Mouse (Mus musculus) ES-E14 (cell line): ENCODE data around the gene Sf3a1. TPM values are rescaled to one million over a fixed set of nuclear protein-coding genes. Genes with fewer than 3 reads are reported as not detected.

Experiments
- DNase-seq: peaks from one replicate; pipeline ENCODE4 v3.0.0-alpha.2; 2013; ENCODE audit warnings: low read depth, low spot score
- H3K27ac ChIP-seq: 2 replicates; pipeline ENCODE4 v1.5.1; 2012; ENCODE audit warnings: low read depth, mild to moderate bottlenecking, low read length, moderate library complexity, mixed read lengths; ENCODE audit not compliant: poor library complexity, insufficient read depth, severe bottlenecking
- H3K36me3 ChIP-seq: 2 replicates; pipeline ENCODE4 v1.6.1; 2012; ENCODE audit warnings: mild to moderate bottlenecking, low read length, moderate library complexity, mixed read lengths; ENCODE audit not compliant: control insufficient read depth, poor library complexity, insufficient read depth, severe bottlenecking
- H3K4me1 ChIP-seq, 2 experiments: fragments of 150-350 bp in 1 of 2; sonication (generic) in 1 of 2; 2 replicates each; pipeline ENCODE4 v1.6.1; 2012; ENCODE audit warnings: low read length in 2 of 2, mild to moderate bottlenecking in 1 of 2, mixed read lengths in 1 of 2; ENCODE audit not compliant: control insufficient read depth in 2 of 2, insufficient read depth in 2 of 2, poor library complexity in 1 of 2
- H3K4me3 ChIP-seq, 2 experiments: fragments of 150-350 bp in 1 of 2; sonication (generic) in 1 of 2; 2 replicates each; pipeline ENCODE4 v1.5.1; 2012; ENCODE audit warnings: low read length in 2 of 2, low read depth in 1 of 2, mild to moderate bottlenecking in 1 of 2, mixed read lengths in 1 of 2; ENCODE audit not compliant: insufficient read depth in 1 of 2, poor library complexity in 1 of 2, severe bottlenecking in 1 of 2
- H3K9ac ChIP-seq: 2 replicates; pipeline ENCODE4 v1.6.1; 2012; ENCODE audit warnings: low read depth, mild to moderate bottlenecking, low read length, mixed read lengths; ENCODE audit not compliant: poor library complexity, insufficient read depth, severe bottlenecking
- H3K9me3 ChIP-seq: fragments of 150-350 bp; sonication (generic); 2 replicates; pipeline ENCODE4 v1.6.1; 2012; ENCODE audit warnings: low read depth, mild to moderate bottlenecking, low read length; ENCODE audit not compliant: control insufficient read depth, insufficient read depth
- CHD2 ChIP-seq: IDR thresholded peaks from 2 replicates; pipeline ENCODE4 v1.6.1; 2014; ENCODE audit warnings: mild to moderate bottlenecking, low read depth, low read length, inconsistent platforms
- HCFC1 ChIP-seq: IDR thresholded peaks from 2 replicates; pipeline ENCODE4 v1.6.1; 2012; ENCODE audit warnings: low read length, inconsistent platforms, borderline replicate concordance; ENCODE audit not compliant: insufficient read depth
- MAFK ChIP-seq: IDR thresholded peaks from 2 replicates; pipeline ENCODE4 v1.6.1; 2014; ENCODE audit warnings: mild to moderate bottlenecking, low read depth, low read length, inconsistent platforms; ENCODE audit not compliant: insufficient read depth
- ZC3H11A ChIP-seq: IDR thresholded peaks from 2 replicates; pipeline ENCODE4 v1.6.1; 2012; ENCODE audit warnings: low read depth, mild to moderate bottlenecking, inconsistent platforms, low read length, borderline replicate concordance
- ZNF384 ChIP-seq: IDR thresholded peaks from 2 replicates; pipeline ENCODE4 v1.6.1; 2012; ENCODE audit warnings: low read depth, low read length, inconsistent platforms
- in situ Hi-C, 2 experiments: fragments of 600-800 bp; cut with MboI; formaldehyde crosslinking; loops; one replicate each; pipeline ENCODE4 v1.15.1; 2025; ENCODE audit warnings: low sequenced_read_pairs in 2 of 2, inconsistent platforms in 1 of 2; ENCODE audit not compliant: unreplicated experiment in 2 of 2
- total RNA-seq: library from RNA; depleted of rRNA; stranded (reverse); fragments of 300-350 nt; gene quantifications from 2 replicates; pipeline ENCODE4 v1.2.3, GENCODE M21; 2012

Sf3a1 gene
- total RNA-seq, 1 experiment, result 57.4 TPM

DNA sequence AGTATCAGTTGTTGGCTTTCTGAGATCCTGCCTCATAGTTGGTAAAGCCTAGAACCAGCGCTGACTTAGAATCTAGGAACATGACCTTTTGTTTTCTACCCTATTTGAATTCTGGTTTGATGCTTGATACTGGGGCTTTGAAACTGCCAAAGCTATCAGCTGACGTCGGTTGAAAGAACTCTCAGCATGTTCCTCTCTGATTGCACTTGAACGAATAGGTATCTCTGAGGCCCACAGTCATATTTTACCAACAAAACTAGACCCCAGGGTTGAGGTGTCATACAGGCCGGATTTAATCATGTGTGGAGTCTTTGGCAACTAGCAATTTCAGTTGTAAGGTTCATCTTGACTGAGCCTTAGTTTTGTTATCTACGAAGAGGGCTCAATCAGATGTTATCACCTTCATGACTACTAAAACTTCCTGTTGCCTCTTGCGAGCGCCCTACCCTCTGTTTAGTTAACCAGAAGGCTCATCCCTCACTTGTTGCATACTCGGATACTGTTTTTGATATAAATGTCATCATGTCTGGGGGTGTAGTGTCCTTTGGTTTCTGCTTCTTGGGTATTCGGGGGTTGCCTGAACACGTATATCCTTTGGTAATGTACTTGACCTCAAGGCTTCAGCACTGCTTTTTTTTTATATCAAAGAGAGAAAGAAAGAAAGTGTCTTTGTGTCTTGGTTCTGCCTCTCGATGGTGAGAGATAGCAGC lies 43.0 kb downstream of the Sf3a1 start:
- in situ Hi-C loops, result no loop called here
- no peak overlapping the region for H3K27ac ChIP-seq
- no peak overlapping the region for H3K4me3 ChIP-seq
- peaks cover 13% of the 10 kb centered on the region; the same call in 1 of the 2 replicates for H3K36me3 ChIP-seq
- TF ChIP-seq ZNF384 (no peak), MAFK (no peak), ZC3H11A (no peak), CHD2 (no peak), HCFC1 (no peak)
- H3K4me1 ChIP-seq, result no peaks in the 10 kb centered on the region
- no peak for DNase-seq
- H3K9ac ChIP-seq, result no peak overlapping the region
- H3K9me3 ChIP-seq, result no peaks in the 10 kb centered on the region

DNA sequence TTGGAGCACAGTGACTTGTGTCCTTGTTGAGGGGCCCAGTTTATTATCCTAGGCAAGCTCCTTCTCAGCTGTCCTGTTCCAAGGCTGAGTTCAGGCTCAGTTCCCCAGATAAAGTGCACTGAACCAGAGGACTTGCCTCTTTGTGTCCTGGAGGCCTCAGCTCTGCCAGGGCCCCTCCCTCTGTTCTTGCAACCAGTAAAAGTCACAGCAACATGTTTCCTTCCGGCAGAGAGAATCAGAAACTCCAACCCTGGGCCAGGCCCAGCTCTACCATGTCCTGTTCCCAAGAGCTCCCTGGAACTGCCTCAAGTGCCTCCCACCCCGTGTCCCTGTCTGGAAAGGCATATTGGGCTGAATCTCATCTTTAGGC lies 43.5 kb downstream of the Sf3a1 start:
- no peak overlapping the region for H3K9ac ChIP-seq
- H3K4me3 ChIP-seq, result no peak overlapping the region
- no peak overlapping the region for H3K27ac ChIP-seq
- H3K9me3 ChIP-seq, result no peaks in the 10 kb centered on the region
- in situ Hi-C loops, result no loop called here
- no peak for DNase-seq
- TF ChIP-seq MAFK (no peak), ZC3H11A (no peak), ZNF384 (no peak), HCFC1 (no peak), CHD2 (no peak)
- H3K36me3 ChIP-seq, result peaks cover 14% of the 10 kb centered on the region; the same call in 1 of the 2 replicates
- no peaks in the 10 kb centered on the region for H3K4me1 ChIP-seq

DNA sequence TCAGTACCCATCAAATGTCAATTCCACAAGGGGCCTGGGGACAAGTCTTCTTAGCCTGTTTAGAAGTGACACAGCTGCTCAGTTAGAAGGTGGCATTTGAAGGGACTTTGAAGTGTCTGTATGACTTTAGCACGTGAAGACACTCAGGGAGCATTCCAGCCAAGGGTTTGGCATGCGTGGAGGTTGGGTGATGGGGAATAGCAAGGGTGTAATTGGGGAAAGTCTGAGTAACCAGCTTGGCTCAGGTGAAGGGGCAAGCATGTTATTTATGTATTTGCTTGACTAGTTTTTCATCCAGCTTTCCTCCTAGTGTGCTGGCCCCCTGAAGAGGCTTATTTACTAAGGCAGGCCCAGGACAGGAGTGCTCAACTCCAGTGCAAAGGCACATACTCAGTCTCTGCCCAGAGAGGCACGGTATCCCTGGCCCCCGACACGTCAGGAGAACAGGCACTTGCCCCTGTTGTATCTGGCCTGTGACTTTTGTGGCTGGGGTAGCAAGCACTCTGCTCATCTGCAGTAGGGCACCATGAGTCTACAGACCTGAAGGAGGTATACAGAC lies 45.0 kb downstream of the Sf3a1 start:
- Histone ChIP-seq H3K4me1 (no peaks in the 10 kb centered on the region), H3K36me3 (peaks cover 14% of the 10 kb centered on the region; the same call in 1 of the 2 replicates), H3K9ac (no peak overlapping the region), H3K27ac (no peak overlapping the region), H3K4me3 (no peak overlapping the region), H3K9me3 (no peaks in the 10 kb centered on the region)
- no peak for DNase-seq
- in situ Hi-C loops, result no loop called here
- TF ChIP-seq HCFC1 (no peak), ZC3H11A (no peak), ZNF384 (no peak), CHD2 (no peak), MAFK (no peak)

DNA sequence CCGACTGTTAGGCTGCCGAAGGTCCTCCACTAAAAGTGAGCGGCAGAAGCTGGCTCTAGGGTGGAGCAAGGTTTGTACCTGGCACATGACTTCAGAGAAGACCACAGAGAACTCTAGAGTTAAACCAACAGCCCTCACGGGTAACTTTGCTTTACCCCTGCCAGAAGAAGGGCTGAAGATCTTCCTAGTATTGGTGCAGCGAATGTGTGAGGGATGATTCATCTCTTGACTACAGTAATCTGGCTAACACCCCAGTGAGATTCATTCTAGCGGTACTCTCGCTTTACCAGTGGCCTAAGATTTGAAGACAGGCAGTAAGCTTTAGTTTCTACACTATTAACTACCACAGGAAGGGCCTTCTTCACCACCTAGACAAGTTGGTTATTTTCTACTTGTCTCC lies 45.8 kb downstream of the Sf3a1 start:
- Histone ChIP-seq H3K27ac (no peak overlapping the region), H3K9me3 (no peaks in the 10 kb centered on the region), H3K9ac (no peak overlapping the region), H3K4me3 (no peak overlapping the region), H3K4me1 (no peaks in the 10 kb centered on the region), H3K36me3 (peaks cover 14% of the 10 kb centered on the region; the same call in 1 of the 2 replicates)
- in situ Hi-C loops, result no loop called here
- no peak for DNase-seq
- TF ChIP-seq CHD2 (no peak), ZNF384 (no peak), HCFC1 (no peak), ZC3H11A (no peak), MAFK (no peak)

DNA sequence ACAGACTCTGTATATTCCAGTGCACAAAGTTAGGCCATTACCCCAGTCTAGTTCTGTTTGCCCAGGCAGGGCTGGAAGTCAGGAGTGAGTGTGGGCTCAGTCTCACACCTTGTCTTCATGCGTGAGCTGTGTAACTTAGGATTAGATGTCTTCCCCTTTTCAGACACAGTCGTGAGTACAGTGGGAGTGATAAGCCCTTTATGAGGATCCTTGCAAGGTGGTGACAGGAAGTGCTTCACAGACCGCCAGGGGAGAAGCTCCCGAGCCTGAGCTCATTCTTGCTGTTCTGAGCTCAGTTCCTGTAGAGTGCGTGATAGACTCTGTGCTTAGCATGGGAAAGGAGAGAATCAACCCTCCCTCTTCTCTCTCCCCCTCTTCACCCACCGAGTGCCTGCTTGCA lies 46.4 kb downstream of the Sf3a1 start:
- Histone ChIP-seq H3K4me1 (no peaks in the 10 kb centered on the region), H3K4me3 (no peak overlapping the region), H3K27ac (no peak overlapping the region), H3K9me3 (no peaks in the 10 kb centered on the region), H3K9ac (no peak overlapping the region), H3K36me3 (peaks cover 14% of the 10 kb centered on the region; the same call in 1 of the 2 replicates)
- in situ Hi-C loops, result no loop called here
- no peak for TF ChIP-seq CHD2
- no peak for TF ChIP-seq ZC3H11A
- TF ChIP-seq HCFC1, result no peak
- no peak for TF ChIP-seq ZNF384
- no peak for TF ChIP-seq MAFK
- DNase-seq, result no peak
